Mouse (Mus musculus) myocyte (in vitro differentiated cells): ENCODE measurements around the gene Hes5.

Experiments used
- CEBPB ChIP-seq: IDR thresholded peaks from 2 replicates; pipeline ENCODE4 v1.6.1; 2011; ENCODE audit warnings: mild to moderate bottlenecking, moderate library complexity; ENCODE audit not compliant: poor library complexity, insufficient read depth, severe bottlenecking
- E2F4 ChIP-seq: IDR thresholded peaks from one replicate; pipeline ENCODE4 v1.6.1; 2011; ENCODE audit warnings: mild to moderate bottlenecking, control low read depth, moderate library complexity; ENCODE audit not compliant: insufficient read depth
- MAX ChIP-seq: IDR thresholded peaks from one replicate; pipeline ENCODE4 v1.6.1; 2011; ENCODE audit warnings: low read depth, mild to moderate bottlenecking, control low read depth
- MYOD1 ChIP-seq, 3 experiments: IDR thresholded peaks; one replicate each; pipeline ENCODE4 v1.6.1; 2011; ENCODE audit warnings: control low read depth in 2 of 3, low read depth in 2 of 3, mild to moderate bottlenecking in 2 of 3, moderate library complexity in 1 of 3; ENCODE audit not compliant: insufficient read length in 2 of 3, control insufficient read depth in 1 of 3
- MYOG ChIP-seq, 3 experiments: IDR thresholded peaks; one replicate each; pipeline ENCODE4 v1.6.1; 2011; ENCODE audit warnings: control low read depth in 2 of 3, low read depth in 2 of 3, mild to moderate bottlenecking in 2 of 3; ENCODE audit not compliant: insufficient read length in 2 of 3, control insufficient read depth in 1 of 3, insufficient read depth in 1 of 3
- POLR2A ChIP-seq: IDR thresholded peaks from one replicate; pipeline ENCODE4 v1.6.1; 2011; ENCODE audit warnings: low read depth, mild to moderate bottlenecking, control low read depth, moderate library complexity; ENCODE audit not compliant: insufficient read length
- POLR2AphosphoS2 ChIP-seq: IDR thresholded peaks from one replicate; pipeline ENCODE4 v1.6.1; 2011; ENCODE audit warnings: low read depth, control low read depth; ENCODE audit not compliant: insufficient read length
- REST ChIP-seq: IDR thresholded peaks from one replicate; pipeline ENCODE4 v1.6.1; 2011; ENCODE audit warnings: mild to moderate bottlenecking, control low read depth, moderate library complexity; ENCODE audit not compliant: insufficient read depth, insufficient read length
- SRF ChIP-seq: IDR thresholded peaks from one replicate; pipeline ENCODE4 v1.6.1; 2011; ENCODE audit warnings: low read depth; ENCODE audit not compliant: control insufficient read depth, insufficient read length
- TCF12 ChIP-seq: IDR thresholded peaks from one replicate; pipeline ENCODE4 v1.6.1; 2011; ENCODE audit warnings: mild to moderate bottlenecking, control low read depth; ENCODE audit not compliant: poor library complexity, insufficient read depth, severe bottlenecking
- TCF3 ChIP-seq: IDR thresholded peaks from one replicate; pipeline ENCODE4 v1.6.1; 2011; ENCODE audit warnings: low read depth, control low read depth; ENCODE audit not compliant: insufficient read length
- USF1 ChIP-seq: IDR thresholded peaks from one replicate; pipeline ENCODE4 v1.6.1; 2011; ENCODE audit warnings: low read depth, mild to moderate bottlenecking, control low read depth, moderate library complexity

DNA sequence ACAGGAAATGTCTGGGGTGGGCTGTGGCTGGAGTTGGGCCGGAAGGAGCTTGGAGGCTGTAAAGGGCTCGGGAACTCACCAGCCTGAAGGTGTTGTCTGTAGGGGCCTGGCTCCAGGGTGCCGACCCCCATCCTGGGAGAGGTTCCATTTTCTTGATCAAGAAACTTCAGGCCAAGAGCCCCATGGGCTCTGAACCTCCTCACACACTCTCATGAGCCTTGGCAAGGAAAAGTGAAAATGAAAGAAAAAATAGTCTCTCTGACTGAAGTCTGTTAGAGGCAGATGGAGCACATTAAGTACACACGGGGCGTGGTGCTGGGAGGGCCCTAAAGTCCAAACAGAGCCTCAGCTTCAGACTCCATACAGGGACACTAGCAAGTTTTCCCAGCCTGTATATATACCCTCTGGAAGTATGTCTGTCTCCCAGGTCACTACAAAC, 32.8 kb upstream of the Hes5 start:
- TF ChIP-seq TCF12 (no peak), POLR2A (no peak), MYOD1 (IDR thresholded peaks at IDR 0.05; ENCODE audit: control insufficient read depth in 1 of 3, insufficient read length in 2 of 3, low read depth in 2 of 3) (no peak), USF1 (no peak), MYOG (IDR thresholded peaks at IDR 0.05; ENCODE audit: control insufficient read depth in 1 of 3, insufficient read depth in 1 of 3, insufficient read length in 2 of 3, low read depth in 2 of 3) (no peak), E2F4 (no peak), MAX (no peak), REST (no peak), SRF (no peak), CEBPB (no peak), POLR2AphosphoS2 (no peak), TCF3 (no peak)
